Mouse (Mus musculus) kidney, adult 8-10 months (tissue): ENCODE results near the gene Greb1.

Experiments
- DNase-seq, 2 experiments: peaks; one replicate each; pipeline ENCODE4 v3.0.0; 2022

The Greb1 gene

GRCm38 (mm10) chr12:16800259-16800958, at the start of gene Greb1:
TSS of gene Greb1 (minus strand) at chr12:16800886.
- DNase-seq = no peak

DNA sequence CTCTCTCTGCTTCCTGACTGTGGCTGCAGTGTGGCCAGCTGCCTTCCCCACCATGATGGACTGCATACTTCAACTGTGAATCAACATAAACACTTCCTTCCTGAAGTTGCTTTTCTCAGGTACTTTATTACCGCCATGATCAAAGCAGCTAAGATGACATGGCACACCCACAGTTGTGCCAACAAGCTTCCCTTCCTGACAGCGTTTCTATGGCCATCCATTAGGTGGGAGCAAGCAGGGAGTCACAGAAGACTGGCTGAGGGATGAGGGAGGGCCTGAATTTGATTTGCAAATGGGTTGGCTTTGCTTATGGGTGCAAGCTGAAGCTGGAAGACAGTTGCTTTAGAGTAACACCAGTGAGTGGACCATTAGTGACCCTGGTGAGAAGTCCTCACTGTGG, 49.1 kb upstream of the Greb1 start:
- DNase-seq = no peak

GRCm38 (mm10) chr12:16848501-16848900, 47.8 kb upstream of the Greb1 start:
- DNase-seq = no peak

DNA sequence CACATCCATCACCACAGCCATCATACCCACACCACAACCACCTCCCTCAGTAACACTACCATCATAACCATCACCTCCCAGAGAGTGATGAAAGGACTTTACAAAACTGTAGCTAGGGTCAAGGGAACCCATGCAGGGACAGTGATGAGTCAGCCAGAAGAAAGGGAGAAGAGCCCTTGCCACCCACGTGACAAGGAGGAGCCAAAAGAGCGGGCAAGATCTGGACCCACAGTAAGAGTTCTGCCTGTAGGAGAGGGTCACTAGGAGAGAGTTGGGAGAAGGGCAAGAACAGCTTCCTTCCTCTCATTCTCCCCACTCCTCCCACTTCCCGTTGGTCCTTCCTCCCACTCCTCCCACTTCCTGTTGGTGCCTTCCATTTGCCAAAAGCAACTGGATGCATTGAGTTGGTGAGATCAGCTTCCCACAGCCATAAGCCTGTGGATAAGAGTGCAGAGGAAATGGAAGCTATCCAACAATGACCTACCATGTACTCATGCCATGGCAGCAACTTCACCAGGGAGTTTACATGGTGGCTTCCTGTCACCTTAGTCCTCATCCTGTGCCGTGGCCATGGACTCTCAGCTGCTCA, 46.6 kb upstream of the Greb1 start:
- no peak for DNase-seq

DNA sequence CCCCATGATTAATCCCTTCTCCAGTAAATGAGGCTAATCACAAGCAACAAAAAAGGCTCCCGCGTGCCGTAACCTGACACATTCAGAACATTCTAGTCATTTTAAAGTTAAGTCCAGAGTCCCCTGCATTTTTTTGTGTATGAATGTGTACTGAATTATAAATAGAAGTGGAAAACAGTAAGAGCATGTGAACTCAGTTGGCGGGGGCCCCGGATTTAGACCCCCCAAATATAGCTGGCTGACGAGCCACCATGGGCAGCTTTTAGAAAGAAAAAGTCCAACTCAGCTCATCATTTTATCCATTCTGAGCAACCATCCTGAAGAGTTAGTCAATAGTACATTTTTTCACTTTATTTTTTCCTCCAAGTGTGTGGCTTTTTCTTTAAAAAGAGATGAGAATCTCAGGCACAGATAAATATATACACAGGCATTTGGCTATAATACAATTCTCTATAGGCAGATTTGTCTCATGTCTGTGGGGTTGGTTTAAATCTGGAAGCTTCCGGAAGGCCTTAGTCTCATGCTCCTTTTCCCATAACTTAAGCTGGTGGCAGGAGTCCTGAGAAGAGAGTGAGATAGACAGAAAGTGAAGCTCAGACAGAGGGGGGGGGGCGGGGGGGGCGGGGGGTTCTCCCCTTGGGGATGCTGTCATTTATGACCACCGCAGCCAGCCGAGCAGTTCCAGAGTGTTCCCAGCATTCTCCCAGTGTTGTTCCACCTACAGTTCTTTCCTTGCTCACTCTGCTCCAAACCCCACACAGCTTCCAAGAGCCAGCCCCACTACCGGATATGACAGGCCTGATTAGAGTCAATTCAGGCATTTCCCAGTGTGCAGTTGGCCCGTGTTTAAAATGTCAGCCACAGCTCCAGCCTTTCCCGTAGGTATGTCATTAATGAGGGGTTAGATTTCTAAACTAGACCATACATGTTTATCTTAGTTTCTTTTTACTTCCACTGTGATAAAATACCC, 44.2 kb upstream of the Greb1 start:
- no peak for DNase-seq

DNA sequence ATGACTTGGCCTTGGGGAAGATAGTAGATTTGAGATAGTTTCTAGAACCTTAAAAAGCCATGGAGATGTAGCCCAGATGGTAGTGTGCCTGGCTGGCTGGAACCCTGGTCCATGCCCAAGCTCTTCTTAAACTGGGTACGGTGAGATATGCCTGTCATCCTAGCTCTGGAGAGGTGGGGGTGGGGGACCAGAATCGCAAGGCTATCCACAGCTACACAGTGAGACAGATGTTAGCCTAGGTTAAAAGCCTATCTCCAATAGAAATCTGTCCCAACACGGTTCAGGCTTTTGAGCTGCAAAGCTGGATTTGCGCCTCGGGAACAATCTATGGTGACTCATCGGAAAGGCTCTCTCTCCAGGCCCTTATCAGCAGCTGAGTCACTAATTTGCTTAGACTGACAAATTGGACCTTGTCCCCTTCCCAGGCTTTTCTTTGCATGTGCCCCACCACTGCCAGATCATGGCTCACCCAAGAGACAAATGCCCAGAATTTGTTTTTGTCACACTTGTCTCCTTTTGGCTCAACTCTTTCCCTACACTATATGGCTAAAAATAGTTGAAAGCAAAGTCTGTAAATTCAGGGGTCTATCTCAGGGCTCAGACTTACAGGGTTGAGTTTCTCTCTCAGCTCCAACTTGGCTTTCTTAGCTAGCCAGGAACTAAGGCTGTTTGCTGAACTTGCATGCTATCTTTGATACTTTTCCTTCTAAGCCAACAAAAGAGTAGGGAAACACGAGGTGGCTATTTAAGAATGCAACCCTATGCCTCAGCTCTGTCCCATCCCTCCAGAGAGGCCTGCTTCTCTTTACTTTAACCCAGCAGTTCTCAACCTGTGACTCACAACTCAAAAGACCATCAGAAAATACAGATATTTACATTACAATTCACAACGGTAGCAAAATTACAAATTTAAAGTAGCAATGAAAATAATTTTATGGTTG, 40.4 kb upstream of the Greb1 start:
- no peak for DNase-seq

- no peak for DNase-seq
These were observed 37.1 kb upstream of the Greb1 start for GRCm38 (mm10) chr12:16837766-16838165.

DNA sequence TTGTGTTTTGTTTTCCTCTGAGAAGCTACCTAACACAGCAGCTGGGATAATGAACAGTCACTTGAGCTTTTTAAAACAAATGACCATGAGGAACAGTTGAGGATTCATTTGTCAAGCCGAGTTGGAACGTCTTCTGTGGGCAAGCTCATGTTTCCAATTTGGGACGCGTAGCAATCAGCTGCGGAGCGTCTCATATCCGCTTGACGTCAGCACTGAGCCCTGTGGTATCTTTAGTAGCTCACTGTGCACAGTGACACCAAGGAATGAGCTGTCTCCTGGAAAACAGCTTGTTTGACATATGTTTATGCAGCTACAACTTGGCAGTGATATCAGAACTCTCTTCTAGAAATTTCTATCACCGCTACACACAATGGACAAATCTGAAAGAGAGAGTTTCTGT, 35.5 kb upstream of the Greb1 start:
- peak; percentile 44 to 56 for DNase-seq

DNA sequence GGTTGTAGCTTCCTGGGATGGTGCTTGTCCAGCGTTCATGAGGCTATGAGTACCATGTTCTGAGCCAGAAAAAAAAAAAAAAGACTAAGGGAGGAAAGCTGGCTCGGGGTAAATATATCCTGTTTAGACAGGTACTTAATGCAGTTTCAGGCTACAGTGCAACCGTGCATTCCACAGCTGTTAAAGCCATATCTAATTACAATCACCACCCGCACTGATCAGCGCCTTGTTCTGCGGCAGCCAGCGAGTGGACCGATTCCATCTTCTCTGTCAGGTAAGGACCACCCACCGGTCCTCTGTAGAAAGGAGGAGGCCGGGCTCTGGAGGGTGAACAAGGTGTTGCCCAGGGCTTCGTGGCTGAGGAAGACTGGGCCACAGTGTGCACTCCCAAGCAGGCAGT, 34.0 kb upstream of the Greb1 start:
- no peak for DNase-seq

- DNase-seq = peak; percentile 35 to 46
These were observed 30.4 kb upstream of the Greb1 start for GRCm38 (mm10) chr12:16831071-16831470.

- DNase-seq = no peak
These were observed 29.1 kb upstream of the Greb1 start for GRCm38 (mm10) chr12:16829785-16830184.

DNA sequence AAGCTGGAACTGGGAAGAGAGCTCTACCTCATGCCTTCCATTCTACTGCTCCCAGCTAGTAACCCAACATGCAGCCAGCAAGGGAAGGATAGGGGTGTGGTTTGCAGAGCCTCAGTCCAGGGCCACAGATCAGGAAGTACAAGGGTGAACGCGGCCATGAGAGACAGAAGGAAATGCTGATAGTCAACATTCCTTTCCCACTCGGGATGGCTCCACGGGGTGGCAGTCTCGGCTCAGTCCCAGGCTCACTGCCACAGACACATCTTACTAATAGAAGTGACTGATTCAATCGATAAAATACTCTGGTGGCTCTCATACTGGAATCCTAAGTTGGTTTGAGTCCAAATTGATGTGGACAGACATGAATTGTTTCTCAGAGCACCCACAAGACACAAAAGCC, 27.8 kb upstream of the Greb1 start:
- peak; percentile 56 to 75 for DNase-seq

GRCm38 (mm10) chr12:16823701-16824100, 23.0 kb upstream of the Greb1 start:
- no peak for DNase-seq

DNA sequence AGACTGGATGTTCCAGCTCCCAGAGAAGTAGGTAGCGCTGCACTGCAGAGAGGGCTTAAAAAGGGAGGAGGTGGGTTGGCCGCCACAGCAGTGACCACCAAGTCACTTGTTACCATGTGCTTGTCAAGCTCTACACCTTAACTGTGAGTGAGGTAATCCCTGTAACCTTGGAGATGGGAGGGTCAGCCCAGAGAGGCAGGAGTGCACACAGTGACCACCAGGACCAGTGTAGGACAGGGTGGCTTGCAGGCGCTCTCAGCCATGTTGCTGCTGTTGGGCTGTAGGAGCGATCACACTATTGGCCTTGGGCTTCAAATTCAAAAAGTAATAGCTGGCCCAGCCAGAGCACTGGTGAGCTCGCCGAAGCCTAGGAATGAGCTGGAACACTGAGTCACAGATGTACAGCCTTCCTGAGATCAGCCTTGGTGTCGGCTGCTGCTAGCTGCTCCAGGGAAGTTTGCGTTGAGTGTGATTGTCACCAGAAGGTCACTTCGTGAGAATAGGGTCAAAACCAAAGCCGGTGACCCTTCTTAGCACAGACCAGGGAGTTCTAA, 21.6 kb upstream of the Greb1 start:
- DNase-seq = no peak

GRCm38 (mm10) chr12:16820761-16821160, 20.1 kb upstream of the Greb1 start:
- DNase-seq = no peak

- no peak for DNase-seq
These were observed 17.8 kb upstream of the Greb1 start for GRCm38 (mm10) chr12:16818513-16818912.

DNA sequence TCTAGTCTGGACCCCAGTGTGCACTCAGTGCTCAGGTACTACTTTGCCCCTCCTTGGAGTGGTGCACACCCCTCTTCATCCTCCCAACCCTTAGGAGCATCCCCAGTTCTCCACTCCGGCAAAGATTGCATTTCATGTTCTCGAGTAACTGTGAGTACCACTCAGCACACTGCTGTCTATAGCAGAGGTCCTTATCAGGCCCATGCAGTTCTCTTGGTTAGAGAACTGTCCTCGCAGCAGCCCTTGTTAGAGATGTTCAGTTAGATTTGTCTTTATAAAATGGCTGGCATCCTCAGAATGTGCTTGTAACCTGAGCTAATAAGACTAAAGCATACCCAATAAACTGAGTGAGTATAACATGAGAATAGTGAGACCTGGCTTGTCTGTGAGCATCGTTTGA, 16.5 kb upstream of the Greb1 start:
- DNase-seq = no peak

GRCm38 (mm10) chr12:16811477-16811876, 10.8 kb upstream of the Greb1 start:
- DNase-seq = no peak

DNA sequence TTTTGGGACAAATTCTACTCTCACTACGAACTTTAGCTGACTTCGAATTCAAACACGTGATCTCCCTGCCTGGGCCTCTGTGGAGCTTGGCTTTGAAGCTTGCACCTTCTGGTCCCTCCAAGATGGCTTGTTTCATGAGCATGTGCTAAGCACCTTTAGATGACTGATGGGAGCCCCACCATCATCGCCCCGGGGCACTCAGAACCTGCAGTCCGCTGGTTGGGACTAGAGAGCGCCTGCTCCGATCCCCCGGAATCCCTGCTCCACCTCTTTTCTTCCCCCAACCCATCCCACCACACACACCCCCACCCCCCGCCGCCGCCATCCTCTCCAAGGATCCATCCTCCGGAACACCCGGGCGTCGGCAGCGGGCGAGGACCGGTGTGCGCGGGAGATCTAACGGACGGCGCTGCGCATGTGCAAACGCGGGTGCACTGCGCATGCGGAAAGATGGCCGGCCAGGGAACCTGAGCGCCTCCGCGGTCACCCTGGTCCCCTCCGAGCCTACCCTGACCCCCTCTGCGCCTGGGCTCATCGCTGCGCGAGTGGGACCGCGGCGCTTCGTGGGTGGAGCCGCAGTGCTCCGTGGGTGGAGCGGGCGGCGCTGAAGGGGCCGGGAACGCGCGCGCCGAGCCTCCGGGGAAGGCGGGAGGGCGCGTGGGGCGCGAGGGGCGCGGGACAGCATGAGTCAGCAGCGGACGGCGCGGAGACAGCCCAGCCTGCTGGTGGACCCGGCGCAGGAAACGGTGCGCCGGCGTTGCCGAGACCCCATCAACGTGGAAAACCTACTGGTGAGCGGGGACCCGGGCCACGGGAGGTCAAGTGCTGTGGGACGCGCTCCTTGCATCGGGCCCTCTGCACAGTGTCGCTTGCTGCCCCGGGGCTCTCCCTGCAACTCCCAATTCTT, 10.1 kb upstream of the Greb1 start, which contains the start of gene E2f6:
TSS of gene E2f6 (plus strand) at position 439 of the 907 bp plus-strand sequence.
- peak; percentile 65 to 79 for DNase-seq

GRCm38 (mm10) chr12:16808045-16808444, 7.4 kb upstream of the Greb1 start:
- DNase-seq = peak; percentile 15 to 32

- peak; percentile 69 to 85 for DNase-seq
These were observed 4.8 kb upstream of the Greb1 start for GRCm38 (mm10) chr12:16805511-16805910.
